Mouse (Mus musculus) gastrocnemius, adult 2 months (tissue): ENCODE measurements around the gene Lrrc29. TPM values are rescaled to one million over a fixed set of nuclear protein-coding genes. Genes with fewer than 3 reads are reported as not detected.

Experiments used
- DNase-seq: peaks from one replicate; pipeline ENCODE4 v3.0.0; 2022
- H3K27ac ChIP-seq: fragments of 200-600 bp; 2 replicates; pipeline ENCODE4 v1.8.1; 2022; ENCODE audit warnings: mild to moderate bottlenecking
- H3K4me3 ChIP-seq: fragments of 200-600 bp; 2 replicates; pipeline ENCODE4 v1.8.1; 2022; ENCODE audit warnings: mild to moderate bottlenecking, moderate library complexity
- CTCF ChIP-seq: fragments of 200-600 bp; IDR thresholded peaks from 2 replicates; pipeline ENCODE4 v1.8.1; 2022; ENCODE audit warnings: antibody characterized with exemption, mild to moderate bottlenecking, moderate library complexity
- intact Hi-C: fragments of 180-260 bp; cut with DNase I; formaldehyde crosslinking; loops from one replicate; pipeline ENCODE4 v1.15.1; 2025
- total RNA-seq, 2 experiments: library from RNA; stranded (reverse); gene quantifications; 2 replicates each; pipeline ENCODE4 v1.2.3; 2021

Lrrc29 gene
- total RNA-seq, 2 experiments from 2014 or later, result 0.99 to 1.3 TPM

DNA sequence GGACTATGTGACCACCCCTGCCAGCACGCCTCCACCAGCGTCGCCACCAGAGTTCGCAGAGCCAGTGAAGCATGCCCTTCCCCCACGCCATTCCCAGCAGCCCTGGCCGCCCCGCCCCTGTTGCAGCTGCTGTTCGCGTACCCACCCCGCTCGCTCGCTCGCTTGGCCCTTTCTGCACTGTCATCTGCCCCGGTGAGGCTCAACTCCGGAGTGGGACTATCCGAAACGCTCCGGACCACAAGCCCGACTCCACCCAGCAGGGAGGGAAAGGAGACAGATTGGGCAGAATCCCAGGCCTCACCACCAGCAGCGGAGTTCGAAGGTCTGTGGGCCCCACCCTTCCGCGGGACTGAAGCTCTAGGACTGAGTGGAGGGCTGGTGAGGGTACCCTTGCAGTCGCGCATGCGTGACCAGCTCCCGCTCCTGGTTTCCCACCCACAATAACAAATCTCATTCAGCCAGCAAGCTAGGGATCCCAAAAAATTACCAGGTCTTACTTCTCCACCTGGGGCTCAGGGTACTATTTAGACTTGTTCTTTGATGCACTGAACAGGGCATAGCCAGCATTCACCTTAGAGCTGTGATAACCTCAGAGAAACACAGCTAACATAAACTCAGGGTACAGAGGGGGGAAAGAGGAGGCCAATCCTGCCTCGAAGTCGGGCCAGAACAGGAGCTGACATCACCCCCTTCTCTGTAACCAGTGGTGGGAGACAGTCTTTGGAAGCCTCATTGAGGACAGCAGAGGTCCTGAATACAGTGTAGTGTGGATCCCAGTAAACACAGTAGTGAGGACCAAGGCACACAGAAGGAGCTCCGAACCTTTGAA lies 49.6 kb downstream of the Lrrc29 start:
- Histone ChIP-seq H3K4me3 (peak overlapping the region; percentile 81), H3K27ac (peak overlapping the region; percentile 94)
- no peak for TF ChIP-seq CTCF
- peak; percentile 89 for DNase-seq
- intact Hi-C loops, result loop anchor here (10.0 kb wide), 1 partner anchor 622 kb away; no protein-coding TSS in a partner anchor

- no peak for TF ChIP-seq CTCF
- H3K27ac ChIP-seq, result peak within 1 kb of the TSS; percentile 94
- intact Hi-C loops, result loop anchor here (10.0 kb wide), 1 partner anchor 621 kb away; no protein-coding TSS in a partner anchor
- no peak for DNase-seq
- H3K4me3 ChIP-seq, result peak within 1 kb of the TSS; percentile 81
Observed at GRCm38 (mm10) chr8:105275840-105276239, 50.2 kb downstream of the Lrrc29 start, which contains the start of gene Nol3. TSS of gene Nol3 (plus strand) at chr8:105276140.

GRCm38 (mm10) chr8:105275387-105275786 lies 50.7 kb downstream of the Lrrc29 start:
- peak overlapping the region; percentile 94 for H3K27ac ChIP-seq
- H3K4me3 ChIP-seq, result peak overlapping the region; percentile 81
- no peak for TF ChIP-seq CTCF
- peak; percentile 21 for DNase-seq
- intact Hi-C loops, result loop anchor here (10.0 kb wide), 1 partner anchor 621 kb away; no protein-coding TSS in a partner anchor

GRCm38 (mm10) chr8:105270916-105271186 lies 55.2 kb downstream of the Lrrc29 start:
- no peak overlapping the region for H3K4me3 ChIP-seq
- DNase-seq, result no peak
- H3K27ac ChIP-seq, result no peak overlapping the region
- no peak for TF ChIP-seq CTCF
- intact Hi-C loops, result loop anchor here (10.0 kb wide), 1 partner anchor 616 kb away; no protein-coding TSS in a partner anchor

GRCm38 (mm10) chr8:105270101-105270915 lies 55.8 kb downstream of the Lrrc29 start:
- Histone ChIP-seq H3K4me3 (peak overlapping the region; percentile 81), H3K27ac (peak overlapping the region; percentile 92)
- DNase-seq, result no peak
- no peak for TF ChIP-seq CTCF
- intact Hi-C loops, result loop anchor here (10.0 kb wide), 1 partner anchor 616 kb away; no protein-coding TSS in a partner anchor

GRCm38 (mm10) chr8:105269461-105269947 lies 56.6 kb downstream of the Lrrc29 start, which contains the start of gene Hsf4:
TSS of gene Hsf4 (plus strand) at chr8:105269801.
- no peak for TF ChIP-seq CTCF
- H3K4me3 ChIP-seq, result peak within 1 kb of the TSS; percentile 81
- peak within 1 kb of the TSS; percentile 92 for H3K27ac ChIP-seq
- intact Hi-C loops, result no loop called here
- DNase-seq, result peak; percentile 91

DNA sequence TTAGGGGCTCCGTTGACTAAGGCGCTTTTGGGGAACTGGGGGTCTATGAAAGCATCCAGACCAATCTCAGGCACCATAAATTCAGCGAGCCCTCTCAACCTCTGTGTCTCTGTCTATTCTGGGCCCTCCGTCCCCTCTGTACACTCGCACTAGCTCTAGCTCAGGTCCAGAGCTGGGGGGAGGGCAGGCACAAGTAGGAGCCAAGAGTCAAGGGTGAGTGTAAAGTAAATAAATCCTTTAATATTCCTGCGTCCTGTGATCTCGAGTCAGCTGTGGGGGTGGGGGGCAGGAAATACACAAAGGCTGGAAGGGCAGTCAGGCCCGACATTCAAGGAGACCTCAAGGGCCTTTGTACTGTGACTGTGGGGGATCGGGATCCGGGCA lies 57.0 kb downstream of the Lrrc29 start:
- Histone ChIP-seq H3K27ac (peak overlapping the region; percentile 92), H3K4me3 (peak overlapping the region; percentile 81)
- no peak for TF ChIP-seq CTCF
- no peak for DNase-seq
- intact Hi-C loops, result no loop called here

DNA sequence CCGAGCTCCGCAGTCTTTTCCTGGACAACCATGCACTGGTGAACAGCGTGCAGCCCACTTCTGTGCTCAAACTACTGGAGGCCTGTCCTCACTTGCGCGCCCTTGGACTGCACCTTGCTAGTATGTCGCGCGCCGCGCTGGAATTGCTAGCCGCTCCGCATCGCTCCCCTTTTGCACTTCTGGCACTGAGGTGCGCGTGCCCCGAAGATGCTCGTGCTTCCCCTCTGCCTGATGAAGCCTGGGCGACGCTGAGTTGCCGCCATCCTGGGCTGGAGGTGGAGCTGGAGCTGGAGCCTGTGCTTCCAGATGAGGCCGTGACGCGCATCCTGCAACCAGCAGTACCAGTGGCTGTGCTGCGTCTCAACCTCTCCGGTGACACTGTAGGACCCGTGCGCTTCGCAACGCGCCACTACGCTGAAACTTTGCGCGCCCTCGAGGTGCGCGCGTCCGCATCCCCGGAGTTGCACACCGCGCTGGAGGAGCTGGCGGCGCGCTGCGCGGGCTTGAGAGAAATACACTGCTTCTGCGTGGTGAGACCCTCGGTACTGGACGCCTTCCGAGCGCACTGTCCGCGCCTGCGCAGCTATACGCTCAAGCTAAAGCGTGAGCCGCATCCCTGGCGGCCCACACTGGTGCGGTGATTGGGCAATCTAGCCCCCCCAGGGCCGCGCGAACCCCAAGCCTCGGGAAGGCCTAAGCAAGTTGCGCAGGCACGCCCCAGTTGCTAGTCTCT lies 57.6 kb downstream of the Lrrc29 start:
- intact Hi-C loops, result no loop called here
- Histone ChIP-seq H3K27ac (peak overlapping the region; percentile 92), H3K4me3 (peak overlapping the region; percentile 81)
- TF ChIP-seq CTCF, result no peak
- no peak for DNase-seq

GRCm38 (mm10) chr8:105266775-105267174 lies 59.3 kb downstream of the Lrrc29 start:
- Histone ChIP-seq H3K27ac (no peak overlapping the region), H3K4me3 (no peak overlapping the region)
- TF ChIP-seq CTCF, result no peak
- intact Hi-C loops, result no loop called here
- no peak for DNase-seq

DNA sequence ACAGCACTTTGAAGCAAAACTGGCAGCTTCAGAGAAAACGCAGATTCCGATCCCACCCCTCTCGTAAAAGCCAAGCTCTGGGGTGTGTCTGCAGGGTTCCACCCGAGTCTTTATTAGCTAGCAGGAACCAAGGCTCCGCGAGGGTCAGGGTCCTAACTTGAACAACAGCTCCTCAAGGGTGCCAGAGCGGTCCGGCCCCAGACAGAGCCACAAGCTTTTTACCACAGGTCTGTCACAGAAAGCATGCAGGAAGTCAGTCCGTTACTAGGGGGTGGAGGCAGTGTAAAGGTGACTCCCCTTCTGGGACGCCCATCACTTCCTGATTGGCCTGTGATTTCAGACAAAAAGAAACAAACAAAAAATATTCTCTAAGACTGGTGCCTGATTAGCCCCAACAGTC lies 61.0 kb downstream of the Lrrc29 start:
- H3K27ac ChIP-seq, result peak overlapping the region; percentile 82
- no peak for TF ChIP-seq CTCF
- intact Hi-C loops, result no loop called here

DNA sequence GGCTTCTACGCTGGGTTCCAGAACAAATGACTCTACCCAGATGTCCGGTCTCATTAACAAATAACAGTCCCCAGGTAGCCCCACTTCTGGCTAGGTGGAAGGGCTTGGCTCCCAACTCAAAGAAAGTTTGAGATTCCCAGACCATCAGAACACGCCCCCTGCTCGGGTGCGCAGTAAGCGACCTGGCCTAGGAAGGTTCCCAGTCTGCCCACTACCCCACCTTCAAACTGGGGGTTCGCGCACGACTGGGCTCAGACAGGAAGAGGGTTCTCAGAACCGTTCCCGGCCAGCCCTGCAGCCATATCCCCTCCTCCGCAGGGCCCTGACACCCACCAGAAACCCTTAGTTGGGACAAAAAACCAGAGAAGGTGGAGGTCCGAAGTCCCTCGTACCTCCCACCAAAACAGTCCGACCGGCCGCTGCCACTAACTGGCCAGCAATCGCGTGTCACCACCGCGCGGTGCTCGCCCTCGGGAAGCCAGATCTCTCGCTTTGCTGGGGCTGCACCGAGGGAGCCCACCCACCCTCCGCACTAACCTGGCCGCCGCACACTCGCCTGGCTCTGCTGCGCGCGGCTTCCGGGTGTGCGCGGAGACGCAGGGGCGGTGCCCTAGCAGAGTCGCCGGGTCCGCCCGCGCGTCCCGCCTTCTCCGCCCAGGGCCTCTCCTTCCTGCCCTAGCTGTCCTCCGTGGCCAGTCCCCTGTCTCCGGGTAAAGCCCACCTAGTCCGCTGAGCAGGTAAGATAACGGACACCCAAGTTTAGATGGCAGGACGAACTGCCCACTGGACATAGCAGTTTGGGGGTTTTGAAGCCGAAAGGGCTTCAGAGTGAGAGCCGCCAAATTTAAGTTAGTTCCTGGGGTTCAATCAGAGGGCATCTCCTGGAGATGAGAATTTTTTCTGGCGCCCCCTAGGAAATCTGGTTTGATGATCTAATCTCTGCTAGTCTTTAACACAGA lies 61.8 kb downstream of the Lrrc29 start, which contains the start of the genes Tradd and Fbxl8:
Gene Tradd, minus strand, starts transcription at position 586 of the 959 bp plus-strand sequence.
Gene Fbxl8, plus strand, starts transcription at position 625 of the 959 bp plus-strand sequence.
- no peak; the same call in 1 of the 2 replicates for TF ChIP-seq CTCF
- peak; percentile 88 for DNase-seq
- intact Hi-C loops, result no loop called here
- H3K4me3 ChIP-seq, result peak within 1 kb of the TSS; percentile 90
- H3K27ac ChIP-seq, result peak within 1 kb of the TSS; percentile 82

More for the DNA sequence above, 61.0 kb downstream of the Lrrc29 start:
- peak overlapping the region; percentile 90 for H3K4me3 ChIP-seq
- DNase-seq, result no peak
